Mouse (Mus musculus) midbrain, embryonic 16.5 days (tissue): ENCODE measurements at regions not wholly inside any gene's neighbourhood (a gene's known extent, or its start where the extent isn't known, plus 50 kb on each side); places are given as distances from the start of the nearest gene placed in this dataset.

Experiments
- ATAC-seq: fragments of 200-750 bp; cut with Nextera tagmentation; 2 replicates; pipeline ENCODE4 v1.8.0; 2017; ENCODE audit warnings: moderate TSS enrichment
- H3K27ac ChIP-seq: fragments of 300-500 bp; sonication (generic); 2 replicates; pipeline ENCODE4 v1.5.1; 2014; ENCODE audit warnings: mild to moderate bottlenecking, low read length, mixed read lengths
- H3K27me3 ChIP-seq: fragments of 300-500 bp; sonication (generic); 2 replicates; pipeline ENCODE4 v1.6.1; 2014; ENCODE audit warnings: low read depth, low read length, mixed read lengths; ENCODE audit not compliant: control insufficient read depth, insufficient read depth
- H3K36me3 ChIP-seq: fragments of 300-500 bp; sonication (generic); 2 replicates; pipeline ENCODE4 v1.6.1; 2014; ENCODE audit warnings: mild to moderate bottlenecking, low read length, moderate library complexity, mixed read lengths; ENCODE audit not compliant: control insufficient read depth, insufficient read depth
- H3K4me1 ChIP-seq: fragments of 300-500 bp; sonication (generic); 2 replicates; pipeline ENCODE4 v1.6.1; 2014; ENCODE audit warnings: mild to moderate bottlenecking, low read length, mixed read lengths; ENCODE audit not compliant: control insufficient read depth, insufficient read depth
- H3K4me2 ChIP-seq: fragments of 300-500 bp; sonication (generic); 2 replicates; pipeline ENCODE4 v1.6.1; 2014; ENCODE audit warnings: mild to moderate bottlenecking, low read length, mixed read lengths
- H3K4me3 ChIP-seq: fragments of 300-500 bp; sonication (generic); 2 replicates; pipeline ENCODE4 v1.5.1; 2014; ENCODE audit warnings: low read depth, mild to moderate bottlenecking, low read length, moderate library complexity, mixed read lengths
- H3K9ac ChIP-seq: fragments of 300-500 bp; sonication (generic); 2 replicates; pipeline ENCODE4 v1.6.1; 2014; ENCODE audit warnings: low read depth, low read length, mixed read lengths
- H3K9me3 ChIP-seq: fragments of 300-500 bp; sonication (generic); replicated peaks from 2 replicates; pipeline ENCODE4 v1.6.1; 2014; ENCODE audit warnings: mild to moderate bottlenecking, low read length, mixed read lengths; ENCODE audit not compliant: control insufficient read depth, poor library complexity, severe bottlenecking
- WGBS: fragments of 180-500 bp; shearing (Covaris S2); extraction: QIAGEN DNeasy Blood & Tissue Kit; methylation state at CpG from one replicate; pipeline ENCODE4 v1.1.7; 2014; 5-methylcytosine and 5-hydroxymethylcytosine counted together

DNA sequence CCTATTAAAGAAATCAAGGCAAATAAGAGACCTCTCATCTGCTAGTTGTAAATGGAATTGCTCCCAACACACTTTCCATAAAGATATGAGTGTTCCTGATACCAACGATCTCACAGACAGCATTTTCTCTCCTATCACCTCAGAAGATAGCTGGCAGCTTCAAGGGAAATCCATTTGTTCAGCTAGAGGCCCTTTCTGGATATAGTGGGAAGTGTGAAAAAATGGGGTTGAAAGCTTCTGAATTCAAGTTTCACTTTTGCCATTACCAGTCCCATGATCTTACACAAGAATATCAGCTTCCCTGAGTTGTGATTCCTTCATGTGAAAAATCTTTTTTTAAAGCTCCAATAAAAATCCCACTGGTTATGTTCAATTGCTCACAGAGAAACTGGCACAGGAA is 369.1 kb upstream of the Zfp703 start:
- no peak overlapping the region for H3K9ac ChIP-seq
- no peak overlapping the region for H3K4me3 ChIP-seq
- no peaks in the 10 kb centered on the region for H3K36me3 ChIP-seq
- no peaks in the 10 kb centered on the region for H3K4me1 ChIP-seq
- no peak overlapping the region for H3K27ac ChIP-seq
- H3K9me3 ChIP-seq: peaks cover 9% of the 10 kb centered on the region
- ATAC-seq: no peak
- no peak overlapping the region for H3K4me2 ChIP-seq
- no peaks in the 10 kb centered on the region for H3K27me3 ChIP-seq
- WGBS: 85% methylated on average over 1 of the region's 1 CpGs

- H3K9me3 ChIP-seq: peaks cover 9% of the 10 kb centered on the region
- no peak for ATAC-seq
- H3K27ac ChIP-seq: no peak overlapping the region
- no peaks in the 10 kb centered on the region for H3K27me3 ChIP-seq
- H3K4me2 ChIP-seq: no peak overlapping the region
- H3K36me3 ChIP-seq: no peaks in the 10 kb centered on the region
- no peak overlapping the region for H3K9ac ChIP-seq
- 56% methylated on average over 3 of the region's 3 CpGs for WGBS
- H3K4me1 ChIP-seq: no peaks in the 10 kb centered on the region
- H3K4me3 ChIP-seq: no peak overlapping the region
These were observed 368.5 kb upstream of the Zfp703 start for GRCm38 (mm10) chr8:26608588-26608987.

DNA sequence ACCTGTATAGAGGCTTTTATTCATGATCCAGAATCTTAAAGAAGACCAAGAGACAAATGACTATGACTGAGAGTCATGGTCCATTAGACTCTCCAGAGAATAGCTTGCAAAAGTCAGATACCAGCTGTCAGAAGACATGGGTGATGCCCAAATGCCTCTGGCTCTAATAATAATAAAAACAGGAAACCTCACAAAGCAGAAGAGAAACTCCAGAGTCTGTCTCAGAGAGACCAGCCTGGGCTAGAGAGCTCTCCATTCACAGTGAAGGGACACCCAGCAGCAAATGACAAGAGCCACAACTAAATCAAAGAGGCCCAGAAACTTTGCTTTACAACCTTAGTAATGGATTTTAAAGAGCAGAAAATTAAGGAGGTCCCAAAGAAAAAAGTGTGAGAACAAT is 365.0 kb upstream of the Zfp703 start:
- no peaks in the 10 kb centered on the region for H3K36me3 ChIP-seq
- no peak overlapping the region for H3K4me2 ChIP-seq
- ATAC-seq: no peak
- no peaks in the 10 kb centered on the region for H3K4me1 ChIP-seq
- H3K4me3 ChIP-seq: no peak overlapping the region
- H3K27me3 ChIP-seq: no peaks in the 10 kb centered on the region
- no peak overlapping the region for H3K9ac ChIP-seq
- no peak overlapping the region for H3K27ac ChIP-seq
- peaks cover 6% of the 10 kb centered on the region; the same call in 1 of the 2 replicates for H3K9me3 ChIP-seq

DNA sequence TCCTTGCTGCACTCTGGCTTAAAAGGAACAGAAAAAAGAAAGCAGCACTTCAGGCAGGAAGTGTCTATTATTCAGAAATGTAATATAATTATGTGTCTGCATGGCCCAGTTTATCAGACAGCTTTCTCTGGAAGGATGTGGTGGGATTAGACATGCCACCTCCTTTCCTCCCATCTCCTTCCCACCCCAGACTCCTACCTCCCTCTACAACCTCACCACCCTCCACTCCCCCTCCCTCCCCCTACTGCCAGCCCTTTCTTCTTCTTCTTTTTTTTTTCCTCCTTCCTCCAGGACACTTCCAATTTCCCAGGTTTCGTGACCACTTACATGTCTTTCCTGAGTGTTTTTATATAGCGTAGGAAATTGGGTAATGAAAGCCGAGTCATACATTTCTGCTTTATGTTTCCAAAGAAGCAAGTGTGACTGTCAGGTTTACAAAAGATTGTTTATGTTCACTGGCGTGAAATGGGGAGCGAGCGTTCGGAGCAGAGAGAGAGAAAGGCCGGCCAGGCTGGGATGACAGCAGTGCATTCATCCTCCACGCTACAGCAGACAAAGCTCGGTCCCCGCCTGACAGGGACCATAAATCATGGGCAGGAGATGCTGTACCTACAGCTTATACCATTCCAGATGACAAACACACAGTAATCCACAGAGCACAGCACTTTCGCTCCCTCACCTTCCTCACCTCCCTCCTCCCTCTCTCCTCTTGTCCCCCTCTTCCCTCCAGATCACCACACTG is 354.6 kb upstream of the Zfp703 start:
- peak overlapping the region; percentile 6 for H3K27ac ChIP-seq
- H3K9ac ChIP-seq: 0 out of 2 replicates have a peak overlapping the region, but pooled peaks have one; percentile 8
- H3K36me3 ChIP-seq: no peaks in the 10 kb centered on the region
- H3K4me2 ChIP-seq: peak overlapping the region; percentile 38
- no peaks in the 10 kb centered on the region for H3K27me3 ChIP-seq
- WGBS: 7% methylated on average over 12 of the region's 12 CpGs
- no peak overlapping the region for H3K4me3 ChIP-seq
- peak; percentile 74; the same call in 1 of the 2 replicates for ATAC-seq
- no peaks in the 10 kb centered on the region for H3K9me3 ChIP-seq
- H3K4me1 ChIP-seq: peaks cover 18% of the 10 kb centered on the region

DNA sequence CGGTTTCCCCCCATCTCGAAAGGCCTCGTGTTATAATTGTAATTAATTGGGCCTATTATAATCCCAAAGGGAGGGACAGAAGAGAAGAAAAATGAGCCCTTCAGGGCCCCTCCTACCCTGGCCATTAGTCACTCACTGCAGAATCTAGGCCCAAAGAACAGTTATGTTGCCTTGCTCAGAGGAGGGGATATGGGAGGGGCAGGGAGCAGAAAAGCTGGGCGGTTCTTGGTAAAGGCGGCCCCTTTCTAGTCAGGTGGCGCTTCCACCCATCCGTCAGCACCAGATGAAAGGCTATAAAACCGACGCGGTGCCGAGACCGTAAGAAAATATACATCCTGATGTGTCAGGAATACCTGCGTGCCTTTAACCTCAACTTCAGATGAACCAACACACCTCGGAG is 350.9 kb upstream of the Zfp703 start:
- WGBS: 85% methylated on average over 14 of the region's 14 CpGs
- no peaks in the 10 kb centered on the region for H3K9me3 ChIP-seq
- ATAC-seq: no peak
- no peaks in the 10 kb centered on the region for H3K36me3 ChIP-seq
- H3K9ac ChIP-seq: no peak overlapping the region
- peak overlapping the region; percentile 5; the same call in 1 of the 2 replicates for H3K27ac ChIP-seq
- no peak overlapping the region for H3K4me2 ChIP-seq
- H3K4me3 ChIP-seq: no peak overlapping the region
- peaks cover 18% of the 10 kb centered on the region for H3K4me1 ChIP-seq
- no peaks in the 10 kb centered on the region for H3K27me3 ChIP-seq

DNA sequence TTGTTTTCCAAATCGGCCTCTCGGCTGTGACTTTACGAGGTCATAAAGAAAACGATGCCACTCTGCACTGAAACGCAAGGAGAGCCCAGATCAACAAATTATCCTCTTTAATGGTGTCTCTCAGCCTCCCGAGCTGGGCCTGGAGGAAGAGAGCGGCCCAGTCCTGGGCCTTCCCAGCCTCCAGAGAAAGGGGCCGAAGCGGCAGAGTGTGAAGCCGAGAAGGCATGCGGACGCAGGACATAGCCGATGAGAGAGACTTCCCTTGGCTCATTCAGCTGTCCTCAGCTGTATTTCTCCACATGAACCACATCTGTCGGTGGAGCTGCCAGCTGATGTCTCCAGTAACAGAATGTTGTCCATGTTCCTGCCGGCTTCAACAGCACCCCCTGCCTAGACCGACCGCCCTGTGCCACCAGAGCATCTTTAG is 350.5 kb upstream of the Zfp703 start:
- Histone ChIP-seq H3K9ac (no peak overlapping the region), H3K4me3 (no peak overlapping the region), H3K9me3 (no peaks in the 10 kb centered on the region), H3K4me2 (no peak overlapping the region), H3K27me3 (no peaks in the 10 kb centered on the region), H3K36me3 (no peaks in the 10 kb centered on the region), H3K27ac (no peak overlapping the region), H3K4me1 (peaks cover 18% of the 10 kb centered on the region)
- ATAC-seq: no peak
- WGBS: 72% methylated on average over 17 of the region's 17 CpGs

DNA sequence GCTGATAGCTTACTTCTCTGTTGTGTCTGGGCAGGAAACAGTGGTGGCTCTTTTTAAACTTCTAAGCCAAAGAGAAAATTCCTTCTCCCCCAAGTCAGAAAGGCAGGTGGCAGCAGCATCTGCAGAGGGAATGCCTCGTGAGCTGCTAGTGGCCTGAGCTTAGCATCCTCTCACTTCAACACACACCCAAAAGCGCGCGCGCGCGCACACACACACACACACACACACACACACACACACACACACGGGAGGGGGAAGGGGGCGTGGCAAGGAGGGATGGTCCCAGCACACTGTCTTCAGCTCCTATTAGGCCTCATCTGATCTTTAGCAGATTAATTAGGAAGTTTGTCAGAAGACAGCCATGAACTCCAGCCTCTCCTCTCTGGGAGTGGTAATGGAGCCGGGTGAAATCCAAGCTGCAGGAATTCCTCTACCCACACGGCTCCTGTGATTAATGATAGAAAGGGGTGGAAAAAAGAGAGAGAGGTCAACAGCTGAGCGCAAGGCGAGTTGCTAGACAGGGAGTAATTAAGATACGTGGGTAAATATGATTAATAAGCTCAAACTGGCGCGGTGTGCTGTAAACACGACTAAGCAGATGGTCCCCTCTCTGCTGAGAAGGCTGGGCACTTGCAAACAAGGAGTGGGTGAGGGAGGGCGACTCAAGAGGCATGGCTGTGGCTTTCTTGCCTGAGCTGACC is 349.8 kb upstream of the Zfp703 start:
- Histone ChIP-seq H3K27ac (no peak overlapping the region), H3K4me2 (no peak overlapping the region), H3K36me3 (no peaks in the 10 kb centered on the region), H3K9me3 (no peaks in the 10 kb centered on the region), H3K4me1 (peaks cover 13% of the 10 kb centered on the region), H3K4me3 (no peak overlapping the region), H3K27me3 (no peaks in the 10 kb centered on the region), H3K9ac (no peak overlapping the region)
- ATAC-seq: 0 out of 2 replicates have a peak, but pooled peaks have one; percentile 34
- WGBS: 59% methylated on average over 18 of the region's 18 CpGs

DNA sequence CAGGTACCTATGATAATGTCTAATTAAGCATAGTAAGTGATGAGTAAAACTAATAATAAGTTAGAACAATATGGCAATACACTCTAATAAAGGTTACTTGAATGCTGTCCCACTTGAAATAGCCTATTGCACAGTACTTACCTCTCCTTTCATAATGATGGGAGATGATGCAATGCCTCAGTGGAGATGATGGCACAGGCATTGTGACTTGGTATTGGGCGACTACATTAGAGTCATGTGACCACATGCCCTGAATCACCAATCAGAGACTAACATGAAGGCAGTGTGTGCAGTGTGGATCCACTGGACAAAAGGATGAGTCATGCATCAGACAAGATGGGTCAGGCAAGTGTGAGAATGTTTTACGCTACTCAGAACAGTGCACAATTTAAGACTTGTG is 346.6 kb upstream of the Zfp703 start:
- Histone ChIP-seq H3K4me3 (no peak overlapping the region), H3K27ac (no peak overlapping the region), H3K27me3 (no peaks in the 10 kb centered on the region), H3K9me3 (no peaks in the 10 kb centered on the region), H3K4me2 (no peak overlapping the region), H3K9ac (no peak overlapping the region), H3K36me3 (no peaks in the 10 kb centered on the region), H3K4me1 (peaks cover 7% of the 10 kb centered on the region)
- no peak for ATAC-seq
- WGBS: 93% methylated on average over 2 of the region's 2 CpGs

DNA sequence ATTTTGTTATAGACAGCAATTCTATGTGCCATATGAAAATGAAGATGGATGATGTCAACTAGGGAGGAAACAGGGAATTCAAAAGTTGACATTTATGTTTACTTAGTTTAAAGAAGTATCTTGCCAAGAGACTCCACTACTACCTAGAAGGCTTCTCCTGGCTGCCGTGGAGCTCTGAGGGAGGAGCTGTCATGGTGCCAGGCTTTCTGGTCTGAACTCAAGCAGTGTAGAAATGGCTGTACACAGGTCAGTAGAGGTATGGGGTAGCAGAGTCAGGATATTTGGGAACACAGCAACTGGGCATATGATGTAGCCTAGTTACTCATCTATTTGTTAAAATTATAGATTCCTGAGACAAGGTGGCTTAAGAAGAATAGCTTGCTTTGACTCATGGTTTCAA is 341.4 kb upstream of the Zfp703 start:
- no peak overlapping the region for H3K4me2 ChIP-seq
- no peak overlapping the region for H3K4me3 ChIP-seq
- WGBS: 94% methylated on average over 1 of the region's 1 CpGs
- no peak overlapping the region for H3K9ac ChIP-seq
- ATAC-seq: no peak
- no peaks in the 10 kb centered on the region for H3K4me1 ChIP-seq
- no peaks in the 10 kb centered on the region for H3K27me3 ChIP-seq
- H3K36me3 ChIP-seq: no peaks in the 10 kb centered on the region
- no peak overlapping the region for H3K27ac ChIP-seq
- no peaks in the 10 kb centered on the region for H3K9me3 ChIP-seq
